Mouse (Mus musculus) CH12.LX (cell line): ENCODE data around the gene Slc43a2. TPM values are rescaled to one million over a fixed set of nuclear protein-coding genes. Genes with fewer than 3 reads are reported as not detected.

Experiments used
- DNase-seq: peaks from one replicate; pipeline ENCODE4 v3.0.0-alpha.2; 2013; ENCODE audit errors: extremely low read depth
- H3K27ac ChIP-seq: 2 replicates; pipeline ENCODE4 v1.5.1; 2012; ENCODE audit warnings: low read depth, mild to moderate bottlenecking, control low read depth, moderate library complexity; ENCODE audit not compliant: insufficient read depth
- H3K27me3 ChIP-seq: replicated peaks from 2 replicates; pipeline ENCODE3; 2012; ENCODE audit warnings: inconsistent platforms
- H3K36me3 ChIP-seq, 2 experiments: replicated peaks in 1 of 2; 2 replicates each; pipeline versions ENCODE3 to v1.6.1; 2012; ENCODE audit warnings: inconsistent platforms in 1 of 2, low read length in 1 of 2, mild to moderate bottlenecking in 1 of 2, mixed read lengths in 1 of 2, moderate library complexity in 1 of 2; ENCODE audit not compliant: control insufficient read depth in 1 of 2, insufficient read depth in 1 of 2
- H3K4me1 ChIP-seq, 2 experiments: 2 replicates each; pipeline ENCODE4 v1.6.1; 2012; ENCODE audit warnings: inconsistent platforms in 1 of 2, moderate library complexity in 1 of 2; ENCODE audit not compliant: insufficient read depth in 2 of 2, control insufficient read depth in 1 of 2
- H3K4me2 ChIP-seq: 2 replicates; pipeline ENCODE4 v1.6.1; 2012; ENCODE audit warnings: low read depth, mild to moderate bottlenecking, control low read depth; ENCODE audit not compliant: poor library complexity, insufficient read depth, severe bottlenecking
- H3K4me3 ChIP-seq, 3 experiments: fragments of 150-350 bp in 1 of 3; sonication (generic) in 1 of 3; replicated peaks in 1 of 3; 2 replicates each; pipeline versions ENCODE3 to v1.5.1; 2011 to 2012; ENCODE audit warnings: low read depth in 2 of 3, low read length in 2 of 3, mild to moderate bottlenecking in 2 of 3, moderate library complexity in 2 of 3, control low read depth in 1 of 3, improper control_type of control experiment in 1 of 3, inconsistent platforms in 1 of 3, mixed read lengths in 1 of 3; ENCODE audit not compliant: poor library complexity in 1 of 3
- H3K79me2 ChIP-seq: replicated peaks from 2 replicates; pipeline ENCODE4 v1.6.1; 2012; ENCODE audit warnings: mild to moderate bottlenecking, moderate library complexity; ENCODE audit not compliant: control insufficient read depth, poor library complexity, insufficient read depth, severe bottlenecking; ENCODE audit errors: extremely low read depth
- H3K9ac ChIP-seq: 2 replicates; pipeline ENCODE4 v1.6.1; 2012; ENCODE audit warnings: low read depth, mild to moderate bottlenecking, control low read depth, moderate library complexity; ENCODE audit not compliant: insufficient read depth
- H3K9me3 ChIP-seq: replicated peaks from 2 replicates; pipeline ENCODE3; 2012; ENCODE audit warnings: low read length, inconsistent platforms, mixed read lengths
- BHLHE40 ChIP-seq: IDR thresholded peaks from 2 replicates; pipeline ENCODE4 v1.6.1; 2011; ENCODE audit warnings: mild to moderate bottlenecking, low read depth, low read length, improper control_type of control experiment
- CHD1 ChIP-seq: IDR thresholded peaks from 2 replicates; pipeline ENCODE4 v1.6.1; 2012; ENCODE audit warnings: low read depth, low read length, improper control_type of control experiment, inconsistent platforms
- CHD2 ChIP-seq: IDR thresholded peaks from 2 replicates; pipeline ENCODE4 v1.6.1; 2011; ENCODE audit warnings: low read length, improper control_type of control experiment
- E2F4 ChIP-seq: IDR thresholded peaks from 2 replicates; pipeline ENCODE4 v1.6.1; 2011; ENCODE audit warnings: low read depth, low read length, improper control_type of control experiment; ENCODE audit not compliant: insufficient replicate concordance
- ELF1 ChIP-seq: IDR thresholded peaks from 2 replicates; pipeline ENCODE4 v1.6.1; 2014; ENCODE audit warnings: low read depth, mild to moderate bottlenecking, inconsistent platforms, low read length, improper control_type of control experiment
- EP300 ChIP-seq: IDR thresholded peaks from 2 replicates; pipeline ENCODE4 v1.6.1; 2011; ENCODE audit warnings: low read length, improper control_type of control experiment
- ETS1 ChIP-seq: conservative IDR thresholded peaks from 2 replicates; pipeline ENCODE4 v1.6.1; 2012; ENCODE audit warnings: low read depth, mild to moderate bottlenecking, inconsistent platforms, low read length, improper control_type of control experiment, moderate library complexity
- IRF4 ChIP-seq: IDR thresholded peaks from 2 replicates; pipeline ENCODE4 v1.6.1; 2014; ENCODE audit warnings: low read depth, mild to moderate bottlenecking, inconsistent platforms, low read length, improper control_type of control experiment
- JUN ChIP-seq: IDR thresholded peaks from 2 replicates; pipeline ENCODE4 v1.6.1; 2011; ENCODE audit warnings: low read depth, mild to moderate bottlenecking, low read length, improper control_type of control experiment, moderate library complexity; ENCODE audit not compliant: insufficient read depth
- JUND ChIP-seq: conservative IDR thresholded peaks from 2 replicates; pipeline ENCODE4 v1.6.1; 2011; ENCODE audit warnings: low read depth, low read length, improper control_type of control experiment
- KAT2A ChIP-seq: IDR thresholded peaks from 2 replicates; pipeline ENCODE4 v1.6.1; 2012; ENCODE audit warnings: low read length, improper control_type of control experiment, inconsistent platforms; ENCODE audit not compliant: insufficient replicate concordance
- MAFK ChIP-seq: IDR thresholded peaks from 2 replicates; pipeline ENCODE4 v1.6.1; 2011; ENCODE audit warnings: low read length, improper control_type of control experiment; ENCODE audit not compliant: insufficient replicate concordance
- MAX ChIP-seq: IDR thresholded peaks from 2 replicates; pipeline ENCODE4 v1.6.1; 2011; ENCODE audit warnings: low read length, improper control_type of control experiment
- MAZ ChIP-seq: IDR thresholded peaks from 2 replicates; pipeline ENCODE4 v1.6.1; 2012; ENCODE audit warnings: low read depth, mild to moderate bottlenecking, inconsistent platforms, low read length, improper control_type of control experiment, moderate library complexity
- MEF2A ChIP-seq: IDR thresholded peaks from 2 replicates; pipeline ENCODE4 v1.6.1; 2014; ENCODE audit warnings: low read depth, mild to moderate bottlenecking, inconsistent platforms, low read length, improper control_type of control experiment, borderline replicate concordance
- MYC ChIP-seq: IDR thresholded peaks from 2 replicates; pipeline ENCODE4 v1.6.1; 2011; ENCODE audit warnings: low read depth, mild to moderate bottlenecking, improper control_type of control experiment, low read length
- NRF1 ChIP-seq: IDR thresholded peaks from 2 replicates; pipeline ENCODE4 v1.6.1; 2014; ENCODE audit warnings: low read depth, mild to moderate bottlenecking, inconsistent platforms, low read length, improper control_type of control experiment, moderate library complexity
- PAX5 ChIP-seq: IDR thresholded peaks from 2 replicates; pipeline ENCODE4 v1.6.1; 2012; ENCODE audit warnings: low read length, inconsistent platforms, mixed read lengths
- POLR2AphosphoS2 ChIP-seq: IDR thresholded peaks from 2 replicates; pipeline ENCODE4 v1.6.1; 2011; ENCODE audit warnings: low read depth, low read length, improper control_type of control experiment
- RAD21 ChIP-seq: IDR thresholded peaks from 2 replicates; pipeline ENCODE4 v1.6.1; 2011; ENCODE audit warnings: low read depth, mild to moderate bottlenecking, low read length, improper control_type of control experiment, moderate library complexity
- SIN3A ChIP-seq: IDR thresholded peaks from 2 replicates; pipeline ENCODE4 v1.6.1; 2012; ENCODE audit warnings: low read length, improper control_type of control experiment, inconsistent platforms
- TCF12 ChIP-seq: IDR thresholded peaks from 2 replicates; pipeline ENCODE4 v1.6.1; 2014; ENCODE audit warnings: low read depth, mild to moderate bottlenecking, inconsistent platforms, low read length, improper control_type of control experiment
- UBTF ChIP-seq: IDR thresholded peaks from 2 replicates; pipeline ENCODE4 v1.6.1; 2012; ENCODE audit warnings: low read depth, mild to moderate bottlenecking, inconsistent platforms, low read length, improper control_type of control experiment, moderate library complexity
- ZC3H11A ChIP-seq: IDR thresholded peaks from 2 replicates; pipeline ENCODE4 v1.6.1; 2012; ENCODE audit warnings: low read depth, mild to moderate bottlenecking, inconsistent platforms, low read length, improper control_type of control experiment
- ZMIZ1 ChIP-seq: IDR thresholded peaks from 2 replicates; pipeline ENCODE4 v1.6.1; 2012; ENCODE audit warnings: low read depth, mild to moderate bottlenecking, inconsistent platforms, low read length, improper control_type of control experiment
- ZNF384 ChIP-seq: IDR thresholded peaks from 2 replicates; pipeline ENCODE4 v1.6.1; 2012; ENCODE audit warnings: low read depth, low read length, improper control_type of control experiment, inconsistent platforms
- dilution Hi-C: fragments of 300-500 bp; cut with MboI; formaldehyde crosslinking; loops from 2 replicates; pipeline ENCODE4 v1.14.3; 2020; ENCODE audit warnings: low sequenced_read_pairs; ENCODE audit not compliant: extremely low pct_unique_long_range_greater_than_20kb, extremely low pct_ligation_motif_present
- in situ Hi-C: fragments of 300-500 bp; cut with MboI; formaldehyde crosslinking; loops from 3 replicates; pipeline ENCODE4 v1.14.3; 2019; ENCODE audit warnings: low sequenced_read_pairs, low pct_ligation_motif_present, low pct_unique_long_range_greater_than_20kb, mixed read lengths
- polyA plus RNA-seq: library from polyadenylated mRNA; unstranded; fragments of >175 nt; gene quantifications from 2 replicates; pipeline ENCODE4 v1.2.1, GENCODE M21; 2012; ENCODE audit warnings: low read depth; ENCODE audit not compliant: insufficient read length
- total RNA-seq, 2 experiments: library from RNA; depleted of rRNA; stranded (reverse); fragments of 300-350 nt in 1 of 2; fragments of >200 nt in 1 of 2; gene quantifications; 2 replicates each; pipeline ENCODE4 v1.2.3; 2012 to 2014

Gene Slc43a2
- total and polyA plus RNA-seq, 3 experiments: 5.0 to 8.9 (median 8.8) TPM

DNA sequence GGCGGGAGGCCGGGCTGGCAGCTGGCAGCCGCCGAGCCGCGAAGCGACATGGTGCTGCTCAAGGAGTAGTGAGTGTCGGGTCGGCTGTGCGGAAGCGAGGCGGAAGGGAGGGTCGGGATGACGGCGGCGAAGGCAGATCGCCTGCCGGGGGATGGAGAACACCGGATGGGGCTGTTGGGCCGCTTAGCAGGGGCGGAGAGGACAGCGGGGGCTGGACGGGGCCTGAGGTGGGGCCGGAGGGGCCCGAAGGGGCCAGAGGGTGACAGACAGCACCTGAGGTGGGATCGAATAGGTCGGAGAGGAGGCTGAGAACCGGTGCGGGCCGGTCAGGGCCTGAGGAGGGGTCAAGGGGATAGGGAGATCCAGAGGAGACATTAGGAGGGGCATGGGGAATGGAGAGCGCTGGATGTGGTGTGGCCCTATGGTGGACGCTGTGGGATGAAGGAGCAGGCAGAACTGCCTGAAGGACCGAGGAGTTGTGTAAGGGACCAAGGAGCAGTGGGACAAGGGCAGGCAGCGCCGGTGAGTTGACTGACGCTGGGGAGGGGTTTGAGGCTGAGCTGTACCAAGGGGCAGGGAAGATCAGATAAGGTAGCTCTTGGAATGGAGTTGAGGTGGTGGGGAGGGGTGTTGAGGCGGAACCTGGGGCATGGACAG, 56.9 kb downstream of the Slc43a2 start:
- H3K4me1 ChIP-seq: peaks cover 10 to 64% of the 10 kb centered on the region in 2 experiments
- TF ChIP-seq POLR2AphosphoS2 (no peak), UBTF (peak; percentile 69; the same call in 1 of the 2 replicates), SIN3A (0 out of 2 replicates have a peak, but pooled peaks have one; percentile 17), BHLHE40 (peak; percentile 26; the same call in 1 of the 2 replicates)
- peak overlapping the region; percentile 82 for H3K9ac ChIP-seq
- no peaks in the 10 kb centered on the region for H3K9me3 ChIP-seq
- DNase-seq: peak; percentile 51
- H3K79me2 ChIP-seq: peaks cover 25% of the 10 kb centered on the region
- peak overlapping the region; percentile 10 for H3K27ac ChIP-seq
- H3K4me2 ChIP-seq: peak overlapping the region; percentile 80
- dilution Hi-C loops: no loop called here
- in situ Hi-C loops: no loop called here
- H3K4me3 ChIP-seq: peak overlapping the region; percentile 81 to 94 (median 91)
- peaks cover 16 to 37% of the 10 kb centered on the region in 2 experiments for H3K36me3 ChIP-seq
- no peaks in the 10 kb centered on the region for H3K27me3 ChIP-seq

DNA sequence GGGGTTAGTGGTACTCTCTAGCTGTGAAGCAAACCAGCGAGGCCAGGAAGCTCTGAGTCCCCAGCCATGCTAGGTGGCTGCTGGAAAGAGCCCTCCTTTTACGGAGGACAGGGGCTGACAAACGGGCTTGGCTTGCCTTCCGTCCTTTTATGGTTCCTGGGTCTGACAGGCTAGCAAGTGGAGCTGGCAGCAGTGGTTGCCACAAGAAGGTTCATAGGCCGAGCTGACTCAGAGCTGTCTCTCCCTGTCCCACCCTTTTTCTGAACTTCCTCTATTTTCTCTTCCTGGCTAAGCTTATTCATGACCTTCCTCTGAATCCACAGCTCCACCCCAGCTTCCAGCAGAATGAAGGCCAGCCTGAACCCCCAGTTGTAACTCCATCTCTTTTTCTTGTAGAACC, 61.1 kb downstream of the Slc43a2 start:
- peaks cover 37 to 75% of the 10 kb centered on the region in 2 experiments for H3K36me3 ChIP-seq
- peaks cover 8 to 74% of the 10 kb centered on the region in 2 experiments for H3K4me1 ChIP-seq

DNA sequence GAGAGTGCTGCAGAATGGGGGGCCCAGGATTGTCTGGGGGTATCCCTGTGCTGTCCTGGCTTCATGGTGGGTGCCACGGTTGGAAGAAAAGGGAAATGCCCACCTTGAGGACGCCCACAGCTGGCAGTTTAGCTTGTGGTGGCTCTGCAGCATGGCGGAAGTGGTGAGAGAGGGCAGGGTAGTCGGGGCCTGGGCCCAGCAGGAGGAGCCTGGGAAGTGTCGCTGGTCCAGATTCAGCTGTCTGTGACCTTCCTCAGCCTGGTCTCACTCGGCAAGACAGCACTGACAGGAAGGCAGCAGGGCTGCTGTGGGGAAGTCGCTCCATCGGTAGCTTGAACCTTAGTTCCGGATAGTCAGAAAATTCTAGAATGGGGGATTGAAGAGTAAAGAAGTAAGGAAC, 62.9 kb downstream of the Slc43a2 start:
- peaks cover 7 to 70% of the 10 kb centered on the region in 2 experiments for H3K4me1 ChIP-seq
- no peak for DNase-seq
- no peaks in the 10 kb centered on the region for H3K27me3 ChIP-seq
- no peaks in the 10 kb centered on the region for H3K9me3 ChIP-seq
- no peak overlapping the region for H3K4me3 ChIP-seq
- in situ Hi-C loops: no loop called here
- H3K9ac ChIP-seq: no peak overlapping the region
- no peak overlapping the region for H3K4me2 ChIP-seq
- peaks cover 13% of the 10 kb centered on the region for H3K79me2 ChIP-seq
- dilution Hi-C loops: no loop called here
- peaks cover 51 to 92% of the 10 kb centered on the region in 2 experiments for H3K36me3 ChIP-seq
- H3K27ac ChIP-seq: no peak overlapping the region
- TF ChIP-seq RAD21 (no peak), KAT2A (no peak), MAZ (no peak), NRF1 (no peak), IRF4 (no peak), POLR2AphosphoS2 (no peak), MAFK (no peak), ZMIZ1 (no peak), MEF2A (no peak), JUN (no peak), CHD1 (no peak), JUND (no peak), PAX5 (no peak), MAX (no peak), ELF1 (no peak), TCF12 (no peak), ZNF384 (no peak)

More for the DNA sequence above, 61.1 kb downstream of the Slc43a2 start:
- no peaks in the 10 kb centered on the region for H3K9me3 ChIP-seq
- no peak overlapping the region for H3K27ac ChIP-seq
- no peak for DNase-seq
- no peak overlapping the region for H3K9ac ChIP-seq
- no peaks in the 10 kb centered on the region for H3K27me3 ChIP-seq
- H3K4me3 ChIP-seq: no peak overlapping the region
- H3K4me2 ChIP-seq: no peak overlapping the region
- dilution Hi-C loops (no loop called here), in situ Hi-C loops (no loop called here)
- TF ChIP-seq E2F4 (no peak), EP300 (no peak), MAZ (no peak), MAX (no peak), ZMIZ1 (no peak), ZNF384 (no peak), SIN3A (no peak), POLR2AphosphoS2 (no peak), TCF12 (no peak), MYC (no peak), ETS1 (no peak), NRF1 (no peak), CHD2 (no peak), ZC3H11A (no peak)
- peaks cover 25% of the 10 kb centered on the region for H3K79me2 ChIP-seq
